Mouse (Mus musculus) T-helper 2 cell (primary cell): ENCODE results near the gene Mertk.

Source experiments
- in situ Hi-C: fragments of 300-600 bp; cut with MboI, MseI; formaldehyde crosslinking; loops from one replicate; pipeline ENCODE4 v1.15.1; 2025; ENCODE audit warnings: high pct_unique_total_duplicates

The Mertk gene

DNA sequence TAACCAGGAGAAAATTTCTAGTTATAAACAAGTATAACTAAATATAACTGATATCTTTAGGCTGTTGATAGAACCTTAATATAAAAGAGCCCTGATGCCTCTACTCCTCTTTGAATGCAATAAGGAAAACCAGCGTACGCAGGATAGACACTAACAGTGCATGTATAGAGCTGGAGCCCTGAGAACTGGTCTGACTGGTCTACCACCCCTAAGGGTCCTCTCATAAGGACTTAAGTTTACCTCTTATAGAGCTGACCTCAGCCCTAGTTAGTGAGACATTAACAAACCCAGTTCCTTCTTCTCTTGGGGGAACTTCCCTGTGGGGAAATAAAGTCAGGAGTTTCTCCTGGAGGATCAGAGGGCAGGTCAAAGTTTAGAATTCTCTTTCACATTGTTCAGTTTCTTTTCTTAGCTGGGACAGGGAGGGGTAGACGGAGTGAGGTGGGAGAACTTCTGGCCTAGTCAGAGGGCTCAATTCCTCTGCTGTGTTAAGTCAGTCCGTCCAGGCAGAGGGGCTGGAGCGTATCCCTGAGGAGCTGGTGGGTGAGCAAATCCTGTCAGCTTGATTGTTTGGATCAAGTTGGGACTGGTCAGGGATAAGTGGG lies 23.5 kb downstream of the Mertk start:
- in situ Hi-C loops = loop anchor here (10.0 kb wide), 1 partner anchor 1383 kb away; no protein-coding TSS in a partner anchor

DNA sequence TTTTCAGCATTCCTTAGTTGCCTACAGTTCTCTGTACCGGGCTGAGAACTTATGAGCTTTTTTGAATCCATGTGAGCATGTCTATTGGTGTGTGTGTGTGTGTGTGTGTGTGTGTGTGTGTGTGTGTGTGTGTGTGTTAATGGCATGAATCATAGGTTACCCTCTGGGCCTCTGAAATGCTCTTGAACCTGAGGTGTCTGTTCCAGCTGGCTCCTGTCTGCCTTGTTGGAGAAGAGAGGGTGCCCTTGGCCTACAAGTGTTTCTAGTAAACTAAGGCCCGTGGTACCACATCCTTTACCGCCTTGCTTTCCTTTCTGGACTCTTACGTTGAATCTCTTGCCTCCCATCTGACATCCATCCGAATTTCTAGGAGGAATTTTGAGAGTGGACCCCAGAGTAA lies 27.3 kb downstream of the Mertk start:
- in situ Hi-C loops = loop anchor here (10.0 kb wide), 1 partner anchor 1379 kb away; no protein-coding TSS in a partner anchor

DNA sequence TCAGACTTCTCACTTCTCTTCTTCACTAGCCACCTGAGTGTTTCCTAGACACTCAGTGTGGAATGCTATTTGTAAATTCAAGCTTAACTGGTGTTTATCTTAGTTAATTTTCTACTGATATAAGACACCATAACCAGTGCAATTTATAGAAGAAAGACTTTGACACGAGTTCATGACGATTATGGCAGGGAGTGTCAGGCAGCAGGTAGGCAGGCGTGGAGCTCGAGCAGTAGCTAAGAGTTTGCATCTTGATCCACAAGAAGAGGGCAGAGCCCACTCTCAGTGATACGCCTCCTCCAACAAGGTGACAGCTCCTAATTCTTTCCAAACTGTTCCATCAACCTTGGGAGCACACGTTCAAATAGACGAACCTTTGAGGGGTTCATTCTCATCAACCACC lies 27.9 kb downstream of the Mertk start:
- in situ Hi-C loops = loop anchor here (10.0 kb wide), 1 partner anchor 1378 kb away; no protein-coding TSS in a partner anchor

DNA sequence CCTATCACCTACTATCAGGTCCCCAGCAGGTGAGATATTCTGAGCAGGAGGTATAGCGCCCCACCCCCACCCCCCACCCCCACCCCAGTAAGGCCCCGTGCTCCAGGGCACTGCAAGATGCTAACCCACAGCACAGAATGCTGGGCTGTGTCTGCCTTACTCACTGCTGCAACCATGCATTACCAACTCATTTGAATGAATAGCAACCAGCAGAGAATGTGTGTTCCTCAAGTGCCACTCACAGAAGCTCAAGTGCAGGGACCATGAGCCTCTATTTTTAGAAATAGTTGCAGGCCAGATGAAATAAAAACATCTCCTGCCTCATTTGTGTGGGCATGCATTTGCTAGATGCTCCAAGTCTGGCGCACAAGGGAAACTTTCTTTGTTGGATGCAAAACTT lies 28.8 kb downstream of the Mertk start:
- in situ Hi-C loops = loop anchor here (10.0 kb wide), 1 partner anchor 1377 kb away; no protein-coding TSS in a partner anchor

DNA sequence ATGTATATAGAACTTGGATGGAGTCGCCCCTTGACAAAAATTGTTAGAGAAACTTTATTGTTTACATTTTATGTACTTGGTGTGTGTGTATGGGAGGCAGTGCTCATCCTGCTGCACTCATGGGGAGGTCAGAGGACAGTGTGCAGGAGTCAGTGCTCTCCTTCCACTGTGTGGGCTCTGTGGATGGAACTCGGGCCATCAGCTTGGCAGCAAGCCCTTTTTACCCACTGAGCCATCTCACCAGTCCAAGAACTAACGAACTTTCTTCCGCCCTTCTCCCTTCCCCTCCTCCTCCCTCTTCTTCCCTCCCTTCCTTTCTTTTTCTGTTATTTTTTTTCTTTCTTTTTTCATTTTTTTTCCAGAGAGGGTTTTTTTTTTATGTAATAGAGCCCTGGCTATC lies 29.3 kb downstream of the Mertk start:
- in situ Hi-C loops = loop anchor here (10.0 kb wide), 1 partner anchor 1377 kb away; no protein-coding TSS in a partner anchor

DNA sequence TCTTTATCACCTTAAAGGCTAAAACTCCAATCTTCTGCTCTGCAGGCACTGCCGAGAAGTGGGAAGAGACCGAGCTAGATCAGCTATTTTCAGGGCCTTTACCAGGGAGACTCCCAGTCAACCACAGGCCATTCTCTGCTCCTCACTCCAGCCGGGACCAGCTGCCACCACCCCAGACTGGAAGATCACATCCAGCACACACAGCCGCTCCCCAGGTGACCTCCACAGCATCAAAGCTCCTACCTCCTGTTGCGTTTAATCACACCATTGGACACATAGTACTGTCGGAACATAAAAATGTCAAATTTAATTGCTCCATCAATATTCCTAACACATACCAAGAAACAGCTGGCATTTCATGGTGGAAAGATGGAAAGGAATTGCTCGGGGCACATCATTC lies 30.4 kb downstream of the Mertk start:
- in situ Hi-C loops = loop anchor here (10.0 kb wide), 1 partner anchor 1376 kb away; no protein-coding TSS in a partner anchor

DNA sequence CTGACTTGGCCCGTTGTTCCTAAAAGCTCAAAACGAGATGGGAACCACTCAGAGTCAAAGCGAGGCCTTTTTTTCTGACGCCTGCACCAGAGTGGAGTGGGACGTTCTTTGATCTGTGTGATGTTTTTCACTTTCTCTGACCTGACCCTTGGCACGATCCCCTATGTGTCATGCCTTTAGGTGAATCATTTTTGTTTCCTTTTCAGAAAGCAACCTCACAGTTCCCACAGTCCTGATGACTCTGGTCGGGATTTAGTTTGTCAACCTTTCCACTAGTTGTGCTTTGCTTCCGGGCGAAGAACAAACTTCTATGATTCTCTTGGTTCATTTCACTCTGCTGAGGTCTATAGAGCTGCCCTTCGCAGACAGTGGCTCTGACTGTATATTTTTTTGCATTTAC lies 32.8 kb downstream of the Mertk start:
- in situ Hi-C loops = no loop called here

DNA sequence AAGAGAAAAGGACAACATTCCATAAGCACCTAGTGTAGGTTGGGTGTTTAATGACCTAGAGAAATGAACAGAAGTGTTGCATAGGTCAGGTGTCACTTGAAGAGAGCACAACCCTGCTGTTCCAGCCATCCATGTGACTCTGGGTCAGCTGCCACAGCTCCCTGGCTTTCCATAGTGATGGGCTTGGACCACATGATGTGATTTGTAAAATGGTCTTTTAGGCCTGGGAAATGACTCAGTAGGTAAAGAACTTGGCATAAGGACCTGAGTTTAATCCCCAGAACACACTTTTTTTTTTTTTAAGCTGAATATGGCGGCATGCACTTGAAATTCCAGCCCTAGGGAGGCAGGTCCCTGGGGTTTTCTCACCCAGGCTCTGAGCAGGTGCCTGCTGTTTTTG lies 33.2 kb downstream of the Mertk start:
- in situ Hi-C loops = no loop called here

DNA sequence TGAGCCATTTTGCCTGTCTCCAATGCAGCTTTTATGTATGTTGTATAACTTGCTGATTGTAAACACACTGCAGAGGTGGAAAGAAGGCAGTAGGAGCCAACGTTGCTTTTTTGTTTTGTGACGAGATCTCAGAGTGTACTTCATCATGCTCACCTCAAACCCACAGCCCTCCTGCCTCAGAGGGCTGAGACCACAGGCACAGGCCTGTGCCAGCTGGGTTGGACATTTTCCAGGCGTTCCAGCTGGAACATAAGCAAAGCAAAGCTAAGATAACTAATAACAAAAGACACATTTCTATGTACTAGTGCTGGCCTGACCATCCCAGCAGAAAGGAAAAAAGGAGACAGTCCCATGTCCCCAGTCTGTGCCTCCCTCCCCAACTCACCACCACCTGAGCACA lies 36.3 kb downstream of the Mertk start:
- in situ Hi-C loops = no loop called here

DNA sequence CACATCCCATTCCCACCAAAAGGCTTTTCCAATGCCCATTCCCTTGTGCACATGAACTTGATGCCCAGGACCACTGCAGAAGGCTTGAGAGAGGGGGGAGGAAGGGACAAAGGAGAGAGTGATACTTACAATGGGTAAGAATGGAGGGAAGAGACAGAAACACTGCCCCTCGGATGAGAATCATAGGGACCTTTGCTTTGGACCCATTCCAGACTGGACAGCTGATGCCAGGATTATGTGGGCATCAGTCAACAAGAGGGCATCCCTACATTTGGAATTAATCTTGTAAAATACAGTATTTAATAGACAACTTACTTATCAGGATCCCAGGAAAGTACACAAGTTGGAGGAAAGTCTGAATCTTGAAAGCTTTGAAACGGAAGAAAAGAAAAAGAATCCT lies 38.3 kb downstream of the Mertk start:
- in situ Hi-C loops = no loop called here

DNA sequence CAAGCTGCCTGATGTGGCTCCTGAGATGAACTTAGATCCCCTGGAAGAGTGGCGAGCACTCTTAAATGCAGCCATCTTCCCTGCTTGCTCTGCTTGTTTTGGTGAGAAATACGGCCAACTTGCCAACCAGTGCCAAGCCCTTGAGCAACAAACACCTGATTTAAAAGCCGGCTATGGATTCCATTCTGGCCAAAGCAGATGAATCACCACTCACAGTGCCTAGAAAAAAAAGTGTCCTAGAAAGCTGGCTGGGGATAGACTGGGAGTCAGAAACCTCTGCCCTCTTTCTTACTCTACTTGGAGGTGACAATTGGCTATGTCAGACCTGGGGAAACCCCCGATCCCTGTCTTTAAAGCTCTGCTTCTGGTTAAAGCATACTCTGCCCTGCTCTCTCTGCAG lies 39.0 kb downstream of the Mertk start:
- in situ Hi-C loops = no loop called here

DNA sequence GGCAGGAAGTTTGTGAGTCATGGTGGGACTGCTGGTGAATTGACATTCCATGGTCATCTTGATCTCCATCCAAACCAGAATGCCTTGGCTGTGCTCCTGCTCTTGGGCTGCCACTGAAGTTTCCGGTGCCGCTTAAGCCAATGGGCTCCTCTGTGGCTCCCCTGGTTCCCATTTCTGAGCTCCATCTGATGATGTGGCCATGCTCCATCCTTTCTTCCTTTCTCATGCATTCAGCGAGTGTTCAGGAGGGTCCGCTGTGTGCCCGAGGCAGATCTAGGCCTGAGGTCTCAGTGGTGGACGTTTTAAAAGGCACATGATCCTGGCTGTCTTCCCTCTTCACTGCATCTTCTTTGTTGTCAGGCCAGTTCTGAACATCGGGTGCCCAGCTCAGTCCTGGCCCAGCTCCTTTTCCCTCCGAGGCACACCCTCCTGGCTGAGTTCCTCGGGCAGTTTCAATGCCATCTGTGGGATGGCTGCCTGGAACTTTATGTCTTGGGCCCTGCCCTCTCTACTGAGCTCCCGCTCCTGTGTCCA lies 40.0 kb downstream of the Mertk start:
- in situ Hi-C loops = no loop called here

DNA sequence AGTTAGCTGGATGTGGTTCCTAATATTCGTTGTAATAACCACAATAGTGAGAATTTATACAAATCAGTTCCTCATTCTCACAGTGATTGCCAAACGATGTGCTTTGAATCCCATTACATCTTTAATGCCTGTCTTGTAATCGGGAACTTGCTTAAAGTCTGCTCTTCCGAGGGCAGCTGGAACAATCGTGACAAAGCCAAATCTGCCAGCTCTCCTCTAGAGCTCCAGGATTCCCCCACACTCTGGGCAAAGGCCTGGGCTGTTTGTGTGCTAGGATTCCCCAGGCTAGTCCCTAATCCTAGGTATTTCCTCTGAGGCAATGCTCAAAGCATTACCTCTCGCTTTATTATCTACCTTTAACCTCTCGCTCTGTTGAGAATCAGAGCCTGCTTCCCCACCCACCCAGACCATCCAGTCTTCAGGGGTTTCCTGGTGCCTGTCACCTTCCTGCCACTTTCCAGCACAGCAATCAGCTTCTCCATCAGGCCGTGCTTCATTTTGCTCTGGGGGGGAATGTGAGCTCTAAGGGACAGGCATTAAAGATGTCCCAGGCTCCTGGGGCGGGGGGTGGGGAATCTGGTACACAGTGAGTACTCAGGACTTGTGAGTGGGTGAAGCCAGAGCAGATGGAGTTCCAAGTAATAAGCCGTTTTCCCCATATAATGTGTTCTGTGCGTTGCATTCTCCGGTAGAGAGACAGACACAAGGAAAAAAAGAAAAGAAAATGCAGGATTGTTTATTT lies 47.3 kb downstream of the Mertk start:
- in situ Hi-C loops = no loop called here

DNA sequence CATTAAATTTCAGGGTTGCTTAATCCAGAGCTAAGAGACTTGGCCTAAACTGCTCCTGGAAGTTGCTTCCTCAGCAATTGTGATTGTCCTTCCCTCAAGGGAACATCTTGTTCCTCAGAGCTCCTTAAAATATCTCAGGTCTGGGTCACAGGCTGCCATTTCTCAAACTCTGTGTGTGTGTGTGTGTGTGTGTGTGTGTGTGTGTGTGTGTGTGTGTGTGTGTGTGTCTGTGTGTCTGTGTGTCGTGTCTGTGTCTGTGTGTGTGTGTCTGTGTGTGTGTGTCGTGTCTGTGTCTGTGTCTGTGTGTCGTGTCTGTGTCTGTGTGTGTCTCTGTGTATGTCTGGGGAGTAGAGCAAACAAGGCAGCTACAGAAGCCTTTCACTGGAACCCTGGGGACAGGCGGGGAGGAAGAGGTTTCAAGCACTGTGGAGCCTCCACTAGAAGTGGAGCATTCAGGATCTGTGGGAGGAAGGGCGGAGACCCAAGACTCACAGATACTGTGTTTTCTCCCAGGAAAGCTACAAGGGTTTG lies 47.9 kb downstream of the Mertk start:
- in situ Hi-C loops = no loop called here

DNA sequence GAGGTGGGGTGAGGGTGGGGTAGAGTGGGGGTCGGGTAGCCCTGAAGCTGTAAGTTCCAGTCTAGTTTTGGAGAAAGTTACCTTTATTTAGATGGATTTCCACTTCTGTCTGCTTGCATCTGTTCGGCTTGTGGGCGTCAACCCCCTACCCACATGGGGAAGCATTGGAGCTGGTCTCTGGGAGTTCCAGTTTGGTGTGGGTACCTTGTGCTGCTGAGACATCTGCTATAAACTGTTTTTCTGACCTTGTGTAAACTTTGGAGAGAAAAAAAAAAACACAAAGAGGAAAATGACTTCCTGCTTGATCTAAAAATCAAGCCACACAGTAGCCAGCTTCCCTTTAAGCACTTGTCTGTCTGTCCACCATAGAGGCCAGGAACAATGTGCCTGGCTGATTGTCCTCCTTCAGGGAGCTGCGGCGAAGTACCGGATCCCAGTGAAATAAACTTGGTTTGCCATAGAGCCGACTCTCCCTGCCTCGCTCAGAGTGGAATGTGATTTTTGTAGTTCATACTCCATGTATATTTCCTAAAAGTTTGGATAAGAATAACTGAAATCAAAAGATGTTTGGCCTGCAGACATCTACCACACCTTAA lies 48.8 kb downstream of the Mertk start:
- in situ Hi-C loops = no loop called here

DNA sequence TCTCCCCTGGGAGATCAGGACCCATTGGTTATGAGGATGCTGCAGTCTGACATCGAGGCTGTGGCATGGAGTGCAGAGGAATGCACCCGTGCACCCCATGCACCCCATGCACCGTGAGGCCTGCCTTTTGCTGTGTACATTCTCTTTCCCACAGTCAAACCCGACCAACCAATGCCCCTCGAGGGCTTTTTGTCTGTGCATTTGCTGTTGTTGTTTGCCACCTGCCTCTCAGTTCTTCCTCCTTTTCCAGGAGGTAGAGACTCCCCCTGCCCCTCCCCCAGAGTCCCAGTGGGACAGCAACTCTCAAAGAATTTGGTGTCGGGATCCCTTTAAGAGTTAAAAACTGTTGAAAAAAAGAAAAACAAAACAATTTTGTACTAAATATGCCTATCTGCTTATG lies 49.4 kb downstream of the Mertk start:
- in situ Hi-C loops = no loop called here

DNA sequence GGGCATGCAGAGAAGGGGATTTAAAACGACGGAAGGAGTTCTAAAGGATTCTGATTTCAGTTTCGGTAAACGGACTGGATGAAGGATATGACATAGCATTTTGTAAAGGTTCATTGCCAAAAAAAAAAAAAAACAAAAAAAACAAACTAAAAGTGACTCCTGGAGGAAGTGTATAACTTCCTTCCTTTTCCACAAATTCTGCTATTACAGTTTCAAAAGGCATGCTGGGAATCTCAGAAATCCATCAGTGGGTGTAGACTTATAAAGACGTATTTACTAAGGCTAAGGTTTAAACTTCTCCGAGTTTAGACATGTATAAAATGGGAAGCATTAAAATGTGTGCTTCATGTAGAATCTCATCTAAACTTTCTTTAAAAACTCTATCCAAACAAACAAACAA lies 52.3 kb downstream of the Mertk start:
- in situ Hi-C loops = no loop called here

DNA sequence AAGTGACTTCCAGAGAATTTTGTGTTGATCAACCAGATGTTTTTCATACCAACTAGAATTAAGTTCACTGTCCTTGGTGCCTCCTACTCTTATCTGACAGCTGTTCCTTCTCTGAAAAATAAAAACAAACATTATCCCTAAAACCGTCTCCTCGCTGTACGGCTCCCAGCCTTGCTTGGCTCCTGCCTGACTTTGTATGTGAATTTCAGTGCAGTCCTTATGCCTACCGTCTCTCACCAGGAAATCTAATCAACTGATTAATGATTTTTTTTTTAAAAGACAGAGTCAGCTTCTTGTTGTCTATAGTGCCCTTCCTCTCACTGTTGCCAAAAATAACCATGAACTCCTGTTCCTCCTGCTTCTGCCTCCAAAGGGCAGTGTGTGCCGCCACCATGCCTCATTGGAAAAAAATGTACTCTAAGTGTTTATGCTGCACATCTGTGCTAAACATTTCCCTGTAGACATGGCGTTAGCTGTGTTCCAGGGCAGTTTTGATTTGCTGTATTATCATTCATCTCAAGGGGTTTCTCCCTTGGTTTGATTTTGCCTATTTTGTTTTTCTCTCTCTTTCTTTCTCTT lies 54.6 kb downstream of the Mertk start:
- in situ Hi-C loops = no loop called here

DNA sequence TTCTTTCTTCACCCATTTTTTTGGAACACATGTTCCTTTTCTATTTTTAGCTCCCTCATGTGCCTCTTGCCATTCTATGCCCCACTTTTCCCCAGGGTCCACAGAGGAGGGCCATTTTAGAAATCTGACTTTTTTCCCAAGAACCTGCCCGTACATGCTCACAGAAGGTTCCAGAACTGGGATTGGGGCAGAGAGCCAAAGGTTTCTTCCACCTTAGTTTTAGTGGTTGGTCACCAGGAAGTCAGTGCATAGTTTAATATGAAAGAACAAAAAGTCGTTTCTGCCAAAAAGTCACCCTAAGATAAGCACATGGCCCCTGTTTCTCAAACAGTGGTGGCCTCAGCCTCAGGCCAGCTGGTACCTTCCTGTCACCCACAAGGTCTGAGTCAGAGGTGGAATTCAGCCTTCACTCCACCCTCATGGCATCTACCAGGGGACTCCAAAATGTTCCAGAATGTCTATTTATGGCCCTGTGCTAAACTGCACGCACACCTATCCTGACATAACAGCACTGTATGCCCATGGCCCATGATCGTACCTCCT lies 56.5 kb downstream of the Mertk start:
- in situ Hi-C loops = no loop called here

DNA sequence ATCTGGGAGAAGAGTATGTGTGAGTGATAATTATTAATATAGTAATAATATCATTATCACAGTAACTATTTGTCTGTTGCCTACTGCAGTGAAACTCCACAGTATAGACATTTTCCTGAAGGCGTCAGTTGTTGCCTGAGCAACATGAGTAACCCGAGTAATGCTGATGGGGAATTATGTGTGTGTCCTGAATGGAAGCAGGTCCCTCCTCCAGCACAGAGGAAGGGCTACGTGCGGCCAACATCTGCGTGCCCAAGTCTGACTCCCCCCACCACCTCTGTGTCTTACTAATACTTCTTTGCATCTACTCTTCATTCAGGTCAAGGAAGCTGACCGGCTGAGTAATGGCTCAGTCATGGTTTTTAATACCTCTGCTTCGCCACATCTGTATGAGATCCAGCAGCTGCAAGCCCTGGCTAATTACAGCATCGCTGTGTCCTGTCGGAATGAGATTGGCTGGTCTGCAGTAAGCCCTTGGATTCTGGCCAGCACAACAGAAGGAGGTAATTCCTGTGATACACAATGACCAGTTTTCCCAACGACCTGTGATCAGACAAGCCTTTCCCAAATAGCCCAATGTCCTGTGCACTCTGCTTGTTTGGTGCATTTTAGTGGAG lies 60.1 kb downstream of the Mertk start:
- in situ Hi-C loops = no loop called here

DNA sequence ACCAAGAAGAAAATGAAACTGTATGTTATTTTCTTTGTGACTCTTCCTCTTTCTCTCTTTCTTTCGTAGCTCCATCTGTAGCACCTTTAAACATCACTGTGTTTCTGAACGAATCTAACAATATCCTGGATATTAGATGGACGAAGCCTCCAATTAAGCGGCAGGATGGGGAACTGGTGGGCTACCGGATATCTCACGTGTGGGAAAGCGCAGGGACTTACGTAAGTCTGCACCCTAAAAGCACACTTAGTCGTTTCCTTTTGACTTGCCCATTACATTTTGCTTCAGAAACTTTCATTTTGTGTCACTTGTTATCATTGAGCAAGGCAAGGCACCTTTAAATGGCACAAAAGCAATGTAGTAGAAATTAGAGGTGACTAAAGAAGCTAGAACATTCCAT lies 63.3 kb downstream of the Mertk start:
- in situ Hi-C loops = no loop called here
